Mouse (Mus musculus) kidney, postnatal 0 days (tissue): ENCODE results near the gene Mras. TPM values are rescaled to one million over a fixed set of nuclear protein-coding genes. Genes with fewer than 3 reads are reported as not detected.

Experiments
- ATAC-seq: fragments of 200-750 bp; cut with Nextera tagmentation; replicated peaks from 2 replicates; pipeline ENCODE4 v1.8.0; 2017; ENCODE audit warnings: low read depth, moderate number of reproducible peaks, moderate TSS enrichment, moderate library complexity; ENCODE audit not compliant: low FRiP score
- DNase-seq: peaks from one replicate; pipeline ENCODE4 v3.0.0-alpha.2; 2016; ENCODE audit warnings: low spot score
- H3K27ac ChIP-seq: fragments of 300-500 bp; sonication (generic); 2 replicates; pipeline ENCODE4 v1.5.1; 2014; ENCODE audit warnings: mild to moderate bottlenecking
- H3K27me3 ChIP-seq: fragments of 300-500 bp; sonication (generic); 2 replicates; pipeline ENCODE4 v1.6.1; 2014; ENCODE audit warnings: low read length, mixed read lengths; ENCODE audit not compliant: insufficient read depth
- H3K36me3 ChIP-seq: fragments of 300-500 bp; sonication (generic); 2 replicates; pipeline ENCODE4 v1.6.1; 2014; ENCODE audit warnings: low read length, mixed read lengths; ENCODE audit not compliant: insufficient read depth
- H3K4me1 ChIP-seq: fragments of 300-500 bp; sonication (generic); replicated peaks from 2 replicates; pipeline ENCODE4 v1.6.1; 2014; ENCODE audit warnings: antibody characterized with exemption, low read length, mixed read lengths; ENCODE audit not compliant: insufficient read depth
- H3K4me2 ChIP-seq: fragments of 300-500 bp; sonication (generic); 2 replicates; pipeline ENCODE4 v1.6.1; 2014; ENCODE audit warnings: mild to moderate bottlenecking, low read length, moderate library complexity, mixed read lengths
- H3K4me3 ChIP-seq: fragments of 300-500 bp; sonication (generic); replicated peaks from 2 replicates; pipeline ENCODE4 v1.5.1; 2014; ENCODE audit warnings: low read depth, low read length
- H3K9ac ChIP-seq: fragments of 300-500 bp; sonication (generic); 2 replicates; pipeline ENCODE4 v1.6.1; 2014; ENCODE audit warnings: low read depth, low read length
- H3K9me3 ChIP-seq: fragments of 300-500 bp; sonication (generic); replicated peaks from 2 replicates; pipeline ENCODE4 v1.6.1; 2016; ENCODE audit warnings: low read length, inconsistent platforms, mixed read lengths
- CTCF ChIP-seq: IDR thresholded peaks from 2 replicates; pipeline ENCODE4 v1.5.1; 2016; ENCODE audit warnings: antibody characterized with exemption, low read depth, mild to moderate bottlenecking, moderate library complexity
- WGBS: fragments of 180-500 bp; shearing (Covaris S2); extraction: QIAGEN DNeasy Blood & Tissue Kit; methylation state at CpG from one replicate; pipeline ENCODE4 v1.1.7; 2014; 5-methylcytosine and 5-hydroxymethylcytosine counted together
- polyA plus RNA-seq: library from polyadenylated mRNA; unstranded; fragments of >200 nt; fragmentation: Nextera tagmentation; extraction: Ambion mirVana; gene quantifications from 2 replicates; pipeline ENCODE4 v1.2.1, GENCODE M21; 2015

Gene Mras
- polyA plus RNA-seq, 1 experiment from 2014 or later, result 19.4 TPM

DNA sequence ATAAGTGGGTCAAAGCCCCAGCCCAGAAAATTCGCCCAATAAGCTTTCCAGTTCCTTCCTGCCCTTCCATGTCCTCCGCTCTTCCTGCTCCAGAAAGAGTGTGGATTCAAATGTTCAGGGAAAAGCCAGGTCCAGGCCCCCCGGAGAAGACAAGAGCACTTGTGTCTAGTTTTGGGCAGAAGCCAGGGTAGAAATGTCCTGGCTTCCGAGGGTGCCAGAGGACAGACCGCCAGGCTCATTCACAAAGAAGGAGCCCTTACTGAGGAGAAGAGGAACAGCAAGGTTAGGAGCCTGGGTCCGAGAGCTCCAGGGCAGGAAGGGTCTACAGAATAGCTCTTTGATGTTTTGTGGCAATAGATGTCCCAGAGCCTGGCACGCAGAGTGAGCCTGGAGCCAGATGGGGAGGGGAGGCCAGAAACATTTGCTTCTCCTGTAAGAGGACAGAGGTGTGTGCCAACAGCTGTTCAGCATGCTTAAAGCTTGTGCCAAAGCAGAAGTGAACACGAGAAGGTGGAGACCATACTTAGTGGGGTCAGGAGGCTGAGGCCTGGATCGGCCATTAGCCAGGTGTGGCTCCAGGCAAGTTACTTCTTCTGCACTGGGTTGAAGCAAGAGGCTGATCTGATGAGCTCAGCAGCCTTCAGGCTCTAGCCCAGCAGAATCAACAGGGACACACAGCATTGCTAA lies 35.8 kb downstream of the Mras start:
- Histone ChIP-seq H3K4me2 (no peak overlapping the region), H3K9me3 (no peaks in the 10 kb centered on the region), H3K9ac (no peak overlapping the region), H3K27me3 (no peaks in the 10 kb centered on the region), H3K4me3 (no peak overlapping the region), H3K36me3 (no peaks in the 10 kb centered on the region), H3K4me1 (no peaks in the 10 kb centered on the region), H3K27ac (no peak overlapping the region)
- no peak for ATAC-seq
- DNase-seq, result no peak
- WGBS, result 71% methylated on average over 9 of the region's 9 CpGs
- no peak for TF ChIP-seq CTCF

DNA sequence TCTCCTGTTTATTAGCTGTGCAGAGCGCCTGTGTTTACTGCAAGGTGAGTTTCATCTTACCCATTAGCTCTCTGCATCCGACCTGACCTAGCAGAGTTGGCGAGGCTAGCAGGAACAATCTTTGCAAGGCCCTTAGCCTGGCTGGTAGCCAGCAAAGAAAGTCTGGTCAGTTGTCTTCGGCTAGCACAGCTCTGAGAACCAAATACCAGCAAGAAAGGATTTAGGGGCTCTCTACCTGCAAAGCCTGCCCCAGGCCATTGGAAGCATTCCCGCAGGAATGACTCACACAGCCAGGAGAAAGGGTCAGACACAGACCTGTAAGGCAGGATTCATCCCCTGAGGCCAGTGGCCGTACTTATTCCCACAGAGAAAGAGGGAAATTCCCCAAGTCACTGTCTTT lies 36.4 kb downstream of the Mras start:
- no peak for DNase-seq
- no peak for TF ChIP-seq CTCF
- no peak overlapping the region for H3K27ac ChIP-seq
- no peak overlapping the region for H3K9ac ChIP-seq
- no peak overlapping the region for H3K4me2 ChIP-seq
- H3K4me1 ChIP-seq, result no peaks in the 10 kb centered on the region
- H3K9me3 ChIP-seq, result no peaks in the 10 kb centered on the region
- no peak overlapping the region for H3K4me3 ChIP-seq
- ATAC-seq, result no peak
- no peaks in the 10 kb centered on the region for H3K36me3 ChIP-seq
- WGBS, result 67% methylated on average over 6 of the region's 6 CpGs
- no peaks in the 10 kb centered on the region for H3K27me3 ChIP-seq

DNA sequence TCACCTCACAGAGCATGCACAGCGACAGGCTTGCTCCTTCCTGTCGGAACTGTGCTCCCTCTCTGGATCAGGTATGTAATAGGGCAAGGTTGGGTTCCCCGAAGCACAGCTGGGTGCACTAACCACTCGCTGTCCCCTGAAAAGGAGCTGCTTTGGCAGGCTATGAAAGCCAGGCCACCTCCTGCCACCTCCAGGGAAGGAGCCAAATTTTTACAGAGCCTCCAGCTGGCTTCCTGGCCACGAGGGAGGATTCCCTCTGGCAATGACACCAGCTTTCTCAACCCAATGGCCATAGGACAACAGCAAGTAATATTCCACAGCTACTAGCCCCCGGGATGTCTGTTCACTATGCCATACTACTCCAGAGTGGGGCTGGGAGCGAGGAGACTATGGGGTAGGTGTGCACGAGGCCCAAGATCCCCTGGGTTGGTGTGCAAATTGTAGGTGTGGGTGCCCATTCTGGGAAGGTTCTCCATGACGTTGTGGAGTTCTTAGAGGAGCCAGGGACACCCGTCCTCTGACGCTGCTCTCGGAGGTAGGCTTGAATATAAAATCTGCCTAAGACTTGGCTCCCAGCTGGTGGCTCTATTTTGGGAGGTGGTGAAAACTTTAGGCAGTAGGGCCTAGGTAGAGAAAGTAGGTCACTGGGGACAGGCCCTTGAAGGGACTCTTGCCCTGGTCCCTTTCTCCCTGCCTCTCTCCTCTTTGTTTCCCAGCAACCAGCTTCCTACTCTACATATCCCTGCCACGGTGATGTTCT lies 39.9 kb downstream of the Mras start:
- DNase-seq (no peak), ATAC-seq (no peak)
- H3K36me3 ChIP-seq, result 0 out of 2 replicates have a peak, but pooled peaks cover 5% of the 10 kb centered on the region
- no peak overlapping the region for H3K27ac ChIP-seq
- H3K4me3 ChIP-seq, result no peak overlapping the region
- no peak overlapping the region for H3K4me2 ChIP-seq
- H3K27me3 ChIP-seq, result no peaks in the 10 kb centered on the region
- H3K9ac ChIP-seq, result no peak overlapping the region
- TF ChIP-seq CTCF, result no peak
- 85% methylated on average over 13 of the region's 13 CpGs for WGBS
- no peaks in the 10 kb centered on the region for H3K9me3 ChIP-seq
- no peaks in the 10 kb centered on the region for H3K4me1 ChIP-seq

DNA sequence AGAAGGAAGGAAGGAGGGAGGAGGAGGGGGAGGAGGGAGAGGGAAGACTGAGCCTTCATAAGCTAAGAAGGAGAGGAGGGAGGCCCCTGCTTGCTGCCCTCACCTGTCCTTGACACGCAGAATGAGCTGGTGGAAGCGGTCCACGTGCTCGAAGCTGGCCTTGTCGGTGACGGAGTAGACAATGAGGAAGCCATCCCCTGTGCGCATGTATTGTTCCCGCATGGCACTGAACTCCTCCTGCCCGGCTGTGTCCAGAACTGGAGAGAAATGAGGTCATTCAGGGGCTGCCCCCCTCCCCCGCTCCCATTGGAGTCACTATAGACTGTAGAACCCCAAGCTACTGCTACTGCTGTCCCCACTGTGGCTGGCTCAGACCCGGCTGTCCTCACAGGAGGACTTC lies 42.8 kb downstream of the Mras start:
- no peak overlapping the region for H3K27ac ChIP-seq
- no peak overlapping the region for H3K4me3 ChIP-seq
- H3K4me1 ChIP-seq, result no peaks in the 10 kb centered on the region
- no peak overlapping the region for H3K4me2 ChIP-seq
- H3K9me3 ChIP-seq, result no peaks in the 10 kb centered on the region
- no peaks in the 10 kb centered on the region for H3K27me3 ChIP-seq
- H3K9ac ChIP-seq, result no peak overlapping the region
- no peak for ATAC-seq
- WGBS, result 87% methylated on average over 11 of the region's 11 CpGs
- no peak for DNase-seq
- 0 out of 2 replicates have a peak, but pooled peaks cover 8% of the 10 kb centered on the region for H3K36me3 ChIP-seq
- TF ChIP-seq CTCF, result no peak

DNA sequence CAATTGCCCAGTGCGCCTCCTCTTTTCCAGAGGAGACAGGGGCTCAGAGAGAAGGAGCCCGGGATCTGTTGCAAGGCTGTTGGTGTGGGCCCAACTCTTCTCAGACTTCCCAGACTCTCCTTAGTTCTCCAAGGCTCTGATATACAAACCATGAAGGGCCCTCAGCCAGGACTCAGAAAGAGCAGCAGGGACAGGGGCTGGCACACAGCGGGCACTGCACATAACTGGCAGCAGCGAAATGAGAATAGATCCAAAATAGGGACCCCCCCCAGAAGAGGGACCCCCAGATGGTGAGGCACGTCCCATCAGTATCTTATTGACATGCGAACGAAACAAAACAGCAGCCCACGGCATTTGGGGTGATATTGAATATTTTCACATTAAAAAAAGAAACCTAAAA lies 44.0 kb downstream of the Mras start:
- DNase-seq (no peak), ATAC-seq (no peak)
- Histone ChIP-seq H3K4me1 (no peaks in the 10 kb centered on the region), H3K9ac (no peak overlapping the region), H3K27ac (no peak overlapping the region), H3K4me3 (no peak overlapping the region), H3K36me3 (0 out of 2 replicates have a peak, but pooled peaks cover 8% of the 10 kb centered on the region), H3K27me3 (no peaks in the 10 kb centered on the region), H3K9me3 (no peaks in the 10 kb centered on the region), H3K4me2 (no peak overlapping the region)
- no peak for TF ChIP-seq CTCF
- 94% methylated on average over 8 of the region's 8 CpGs for WGBS

DNA sequence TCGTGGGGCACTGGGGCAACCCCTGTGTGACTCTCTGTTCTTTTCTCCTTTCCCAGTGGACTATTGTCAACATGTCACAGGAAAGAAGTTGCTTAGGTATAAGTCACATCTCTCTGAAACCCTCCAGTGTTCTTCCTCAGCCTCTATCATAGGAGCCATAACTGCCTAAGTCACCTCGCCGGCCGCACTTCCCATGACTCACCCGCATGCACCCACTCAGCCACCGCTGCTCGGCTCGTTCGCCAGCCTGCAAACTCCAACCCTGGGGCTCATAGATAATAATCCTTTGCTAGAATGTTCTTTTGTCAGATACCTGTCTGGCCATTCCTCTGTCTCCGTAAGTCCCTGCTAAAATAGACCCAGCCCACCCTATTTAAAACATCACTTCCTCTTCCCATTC lies 45.6 kb downstream of the Mras start:
- Histone ChIP-seq H3K9ac (no peak overlapping the region), H3K9me3 (no peaks in the 10 kb centered on the region), H3K36me3 (0 out of 2 replicates have a peak, but pooled peaks cover 8% of the 10 kb centered on the region), H3K27me3 (no peaks in the 10 kb centered on the region), H3K4me1 (no peaks in the 10 kb centered on the region), H3K4me3 (no peak overlapping the region), H3K4me2 (no peak overlapping the region), H3K27ac (no peak overlapping the region)
- 90% methylated on average over 10 of the region's 10 CpGs for WGBS
- no peak for ATAC-seq
- no peak for TF ChIP-seq CTCF
- DNase-seq, result no peak
